9 mouse cellular contexts compared by ENCODE assay signal in genomic region chr1:90424066-90424821, GRCm38 (mm10).
DNase-seq lines count a peak whose midpoint lies in the region; ATAC-seq and TF ChIP-seq lines count a peak whose summit lies in the region.
"Had no signal": no experiment of that assay in that cellular context is flagged by ENCODE, and none has a peak within 500 bp of the region (broad histone marks: within the 10 kb centered on the region; RNA-seq: fewer than 3 reads in every experiment).

No protein-coding gene starts in this region.

- H3K9me3 ChIP-seq in CH12.LX (replicated peaks; ENCODE audit: low read length) = peaks cover 6% of the 10 kb centered on the region
- no peaks in the 10 kb centered on the region for H3K9me3 ChIP-seq in embryonic facial prominence, embryonic 14.5 days (ENCODE audit: control insufficient read depth, low read length)
- H3K9me3 ChIP-seq in kidney, embryonic 16.5 days (ENCODE audit: low read length) = no peaks in the 10 kb centered on the region

- H3K27me3 ChIP-seq in CH12.LX (replicated peaks) = no peaks in the 10 kb centered on the region
- no peaks in the 10 kb centered on the region for H3K27me3 ChIP-seq in embryonic facial prominence, embryonic 14.5 days (replicated peaks; ENCODE audit: control insufficient read depth, insufficient read depth, low read length)
- no peaks in the 10 kb centered on the region for H3K27me3 ChIP-seq in kidney, embryonic 16.5 days (ENCODE audit: insufficient read depth, low read length)

- WGBS in embryonic facial prominence, embryonic 14.5 days = 19% methylated on average over 13 of the region's 13 CpGs
- WGBS in kidney, embryonic 16.5 days = 11% methylated on average over 13 of the region's 13 CpGs

- no peak for TF ChIP-seq CTCF in CH12.LX (conservative IDR thresholded peaks at IDR 0.05 in 1 of 2, IDR thresholded peaks at IDR 0.05 in 1 of 2; ENCODE audit: low read depth in 2 of 2, low read length in 2 of 2)

- TF ChIP-seq RAD21 in CH12.LX (IDR thresholded peaks at IDR 0.05; ENCODE audit: low read depth, low read length) = no peak

- H3K9ac ChIP-seq in CH12.LX (ENCODE audit: insufficient read depth, low read depth) = no peak overlapping the region
- H3K9ac ChIP-seq in embryonic facial prominence, embryonic 14.5 days (ENCODE audit: low read depth, low read length) = no peak overlapping the region
- H3K9ac ChIP-seq in kidney, embryonic 16.5 days (replicated peaks; ENCODE audit: low read length) = no peak overlapping the region
- H3K9ac ChIP-seq: liver, embryonic 14.5 days had no signal

- peak; percentile 70; the same call in 1 of the 2 replicates for ATAC-seq in embryonic facial prominence, embryonic 14.5 days (ENCODE audit: low read depth)
- peak; percentile 93 for ATAC-seq in kidney, embryonic 16.5 days (ENCODE audit: low FRiP score, low TSS enrichment)
- ATAC-seq in megakaryocyte, adult 5-6 weeks (ENCODE audit: poor library complexity, severe bottlenecking) = no peak

- no peak overlapping the region for H3K27ac ChIP-seq in CH12.LX (ENCODE audit: insufficient read depth, low read depth)
- no peak overlapping the region for H3K27ac ChIP-seq in embryonic facial prominence, embryonic 14.5 days (replicated peaks; ENCODE audit: low read depth, low read length)
- H3K27ac ChIP-seq in kidney, embryonic 16.5 days (ENCODE audit: low read length) = peak overlapping the region; percentile 69
- H3K27ac ChIP-seq: liver, embryonic 14.5 days had no signal

- H3K4me1 ChIP-seq in CH12.LX (ENCODE audit: control insufficient read depth in 1 of 2, insufficient read depth in 2 of 2) = peaks cover 9 to 43% of the 10 kb centered on the region in 2 experiments
- H3K4me1 ChIP-seq in embryonic facial prominence, embryonic 14.5 days (ENCODE audit: control insufficient read depth, insufficient read depth, low read length) = peaks cover 15% of the 10 kb centered on the region
- H3K4me1 ChIP-seq in kidney, embryonic 16.5 days (ENCODE audit: insufficient read depth, low read length) = peaks cover 21% of the 10 kb centered on the region

- no peaks in the 10 kb centered on the region for H3K79me2 ChIP-seq in CH12.LX (replicated peaks; ENCODE audit: control insufficient read depth, extremely low read depth, insufficient read depth, poor library complexity, severe bottlenecking)

- no peaks in the 10 kb centered on the region for H3K36me3 ChIP-seq in CH12.LX (replicated peaks in 1 of 2; ENCODE audit: control insufficient read depth in 1 of 2, insufficient read depth in 1 of 2, low read length in 1 of 2)
- H3K36me3 ChIP-seq in embryonic facial prominence, embryonic 14.5 days (ENCODE audit: control insufficient read depth, insufficient read depth, low read length) = no peaks in the 10 kb centered on the region
- H3K36me3 ChIP-seq in kidney, embryonic 16.5 days (ENCODE audit: insufficient read depth, low read length) = no peaks in the 10 kb centered on the region

- no peak overlapping the region for H3K4me2 ChIP-seq in CH12.LX (ENCODE audit: insufficient read depth, low read depth, poor library complexity, severe bottlenecking)
- no peak overlapping the region for H3K4me2 ChIP-seq in embryonic facial prominence, embryonic 14.5 days (ENCODE audit: low read depth, low read length)
- H3K4me2 ChIP-seq in kidney, embryonic 16.5 days (replicated peaks; ENCODE audit: low read depth, low read length) = peak overlapping the region; percentile 11

- dilution Hi-C loops in CH12.LX (cut with MboI; ENCODE audit: extremely low pct_ligation_motif_present, extremely low pct_unique_long_range_greater_than_20kb, low sequenced_read_pairs) = no loop called here

- in situ Hi-C loops in CH12.LX (cut with MboI; ENCODE audit: low pct_ligation_motif_present, low pct_unique_long_range_greater_than_20kb, low sequenced_read_pairs) = no loop called here

- DNase-seq in adrenal gland, postnatal 10 days = peak; percentile 35
- DNase-seq in adrenal gland, adult 8-10 months = no peak
- DNase-seq in CH12.LX (ENCODE audit: extremely low read depth) = peak; percentile 64
- peak; percentile 63 for DNase-seq in embryonic facial prominence, embryonic 14.5 days (ENCODE audit: low spot score)
- no peak for DNase-seq in layer of hippocampus, adult 11-12 months (ENCODE audit: low spot score)
- DNase-seq in layer of hippocampus, postnatal 36 days = no peak

- no peak overlapping the region for H3K4me3 ChIP-seq in CH12.LX (replicated peaks in 1 of 3; ENCODE audit: low read depth in 2 of 3, low read length in 2 of 3, poor library complexity in 1 of 3)
- no peak overlapping the region for H3K4me3 ChIP-seq in embryonic facial prominence, embryonic 14.5 days (ENCODE audit: low read depth, low read length)
- H3K4me3 ChIP-seq in kidney, embryonic 16.5 days (ENCODE audit: low read length) = no peak overlapping the region

- TF ChIP-seq EP300 in CH12.LX (IDR thresholded peaks at IDR 0.05; ENCODE audit: low read length) = peak; percentile 53; the same call in 1 of the 2 replicates

- TF ChIP-seq POLR2A in CH12.LX (IDR thresholded peaks at IDR 0.05; ENCODE audit: low read depth, low read length) = no peak

TF ChIP-seq in CH12.LX, 34 proteins besides CTCF, POLR2A, EP300 and RAD21:
- TF ChIP-seq ZMIZ1 (IDR thresholded peaks at IDR 0.05; ENCODE audit: low read depth, low read length) = no peak
- TF ChIP-seq JUND (conservative IDR thresholded peaks at IDR 0.05; ENCODE audit: low read depth, low read length) = peak; percentile 58
- no peak for TF ChIP-seq TCF12 (IDR thresholded peaks at IDR 0.05; ENCODE audit: low read depth, low read length)
- no peak for TF ChIP-seq NRF1 (IDR thresholded peaks at IDR 0.05; ENCODE audit: low read depth, low read length)
- peak; percentile 63 for TF ChIP-seq JUN (IDR thresholded peaks at IDR 0.05; ENCODE audit: insufficient read depth, low read depth, low read length)
TF ChIP-seq in CH12.LX: peak in this region for 2.

Comparison
In these comparisons a context has a peak if more than half of its experiments do, and no peak if none do; other contexts are left out.
1. DNase-seq: peak in adrenal gland, postnatal 10 days (single experiment), CH12.LX (single experiment) and embryonic facial prominence, embryonic 14.5 days (single experiment); none in adrenal gland, adult 8-10 months (single experiment), layer of hippocampus, adult 11-12 months (single experiment) and layer of hippocampus, postnatal 36 days (0 of 2).